Mouse (Mus musculus): ENCODE results near the gene Fermt2. TPM values are rescaled to one million over a fixed set of nuclear protein-coding genes. Genes with fewer than 3 reads are reported as not detected.

Gene Fermt2
- total RNA-seq (2021): 100 to 1,000 TPM; 222 to 227 TPM
- long read RNA-seq, experiment 1, transcript Fermt2-201 (15 exons, 3,293 nt): major isoform, 13 of 146 reads
- long read RNA-seq, experiment 1, partial matches to known transcripts: 39 of 146 reads
- long read RNA-seq, experiment 1, other reads (novel, unspliced or antisense): 94 of 146 reads
- long read RNA-seq, experiment 2, transcript Fermt2-201 (15 exons, 3,293 nt): major isoform, 11 of 96 reads
- long read RNA-seq, experiment 2, partial matches to known transcripts: 23 of 96 reads
- long read RNA-seq, experiment 2, other reads (novel, unspliced or antisense): 62 of 96 reads

GRCm38 (mm10) chr14:45529411-45530363 is at the start of gene Fermt2:
Gene Fermt2 (minus strand): TSS chr14:45530118.
- peak; percentile 88 for DNase-seq (ENCODE audit: low spot score)

GRCm38 (mm10) chr14:45566066-45566937 is 36.4 kb upstream of the Fermt2 start:
- peak; percentile 62 for DNase-seq (ENCODE audit: low spot score)

GRCm38 (mm10) chr14:45565216-45566065 is 35.5 kb upstream of the Fermt2 start:
- peak; percentile 66 for DNase-seq (ENCODE audit: low spot score)

- DNase-seq (ENCODE audit: low spot score): peak; percentile 50
Measured at GRCm38 (mm10) chr14:45563577-45563976, 33.7 kb upstream of the Fermt2 start.

GRCm38 (mm10) chr14:45561681-45562080 is 31.8 kb upstream of the Fermt2 start:
- peak; percentile 59 for DNase-seq (ENCODE audit: low spot score)

GRCm38 (mm10) chr14:45559018-45559417 is 29.1 kb upstream of the Fermt2 start:
- DNase-seq (ENCODE audit: low spot score): no peak

- DNase-seq (ENCODE audit: low spot score): peak; percentile 41
Measured at GRCm38 (mm10) chr14:45554336-45554735, 24.4 kb upstream of the Fermt2 start.

GRCm38 (mm10) chr14:45553854-45554253 is 23.9 kb upstream of the Fermt2 start:
- peak; percentile 67 for DNase-seq (ENCODE audit: low spot score)

- DNase-seq (ENCODE audit: low spot score): no peak
Measured at GRCm38 (mm10) chr14:45552431-45552830, 22.5 kb upstream of the Fermt2 start.

- DNase-seq (ENCODE audit: low spot score): no peak
Measured at GRCm38 (mm10) chr14:45551121-45551768, 21.3 kb upstream of the Fermt2 start.

GRCm38 (mm10) chr14:45550010-45550647 is 20.2 kb upstream of the Fermt2 start:
- no peak for DNase-seq (ENCODE audit: low spot score)

GRCm38 (mm10) chr14:45548118-45548517 is 18.2 kb upstream of the Fermt2 start:
- no peak for DNase-seq (ENCODE audit: low spot score)

- DNase-seq (ENCODE audit: low spot score): no peak
Measured at GRCm38 (mm10) chr14:45544905-45545304, 15.0 kb upstream of the Fermt2 start.

- no peak for DNase-seq (ENCODE audit: low spot score)
Measured at GRCm38 (mm10) chr14:45544026-45544425, 14.1 kb upstream of the Fermt2 start.

GRCm38 (mm10) chr14:45539659-45540468 is 9.9 kb upstream of the Fermt2 start:
- peak; percentile 82 for DNase-seq (ENCODE audit: low spot score)

- DNase-seq (ENCODE audit: low spot score): no peak
Measured at GRCm38 (mm10) chr14:45530364-45531345, 737 bp upstream of the Fermt2 start.

GRCm38 (mm10) chr14:45528861-45529260 is 1.1 kb downstream of the Fermt2 start:
- DNase-seq (ENCODE audit: low spot score): peak; percentile 50

All from gastrocnemius, adult 18-20 months (tissue).